Mouse (Mus musculus): Measurements from ENCODE around the gene Map3k20. TPM values are rescaled to one million over a fixed set of nuclear protein-coding genes. Genes with fewer than 3 reads are reported as not detected.
A peak's percentile ranks its signal among the peaks of the same experiment; 100 is the strongest.

Gene Map3k20
- polyA plus RNA-seq, 1 experiment from 2014 or later = 62.5 TPM

GRCm38 (mm10) chr2:72366503-72366902 lies 81.1 kb downstream of the Map3k20 start:
- no peak for ATAC-seq (replicated peaks; ENCODE audit: insufficient number of reproducible peaks, low FRiP score, low TSS enrichment)
- Histone ChIP-seq H3K4me3 (ENCODE audit: low read depth, low read length) (no peak overlapping the region), H3K4me2 (no peak overlapping the region), H3K9ac (ENCODE audit: low read depth, low read length) (no peak overlapping the region), H3K36me3 (ENCODE audit: control insufficient read depth, insufficient read depth, low read length) (no peaks in the 10 kb centered on the region; the same call in 1 of the 2 replicates), H3K27ac (ENCODE audit: low read depth, low read length) (no peak overlapping the region), H3K27me3 (ENCODE audit: control insufficient read depth, insufficient read depth, low read length) (no peaks in the 10 kb centered on the region), H3K9me3 (replicated peaks; ENCODE audit: control insufficient read depth, low read length) (no peaks in the 10 kb centered on the region), H3K4me1 (ENCODE audit: control insufficient read depth, insufficient read depth, low read length) (peaks cover 20% of the 10 kb centered on the region)
- 76% methylated on average over 5 of the region's 5 CpGs for WGBS (ENCODE audit: insufficient replicate concordance)

GRCm38 (mm10) chr2:72367850-72368249 lies 82.4 kb downstream of the Map3k20 start:
- no peak overlapping the region for H3K4me2 ChIP-seq
- H3K36me3 ChIP-seq (ENCODE audit: control insufficient read depth, insufficient read depth, low read length) = no peaks in the 10 kb centered on the region; the same call in 1 of the 2 replicates
- no peak overlapping the region for H3K9ac ChIP-seq (ENCODE audit: low read depth, low read length)
- H3K4me1 ChIP-seq (ENCODE audit: control insufficient read depth, insufficient read depth, low read length) = peaks cover 20% of the 10 kb centered on the region
- H3K9me3 ChIP-seq (replicated peaks; ENCODE audit: control insufficient read depth, low read length) = no peaks in the 10 kb centered on the region
- H3K27ac ChIP-seq (ENCODE audit: low read depth, low read length) = no peak overlapping the region
- no peak overlapping the region for H3K4me3 ChIP-seq (ENCODE audit: low read depth, low read length)
- 90% methylated on average over 5 of the region's 5 CpGs for WGBS (ENCODE audit: insufficient replicate concordance)
- no peak for ATAC-seq (replicated peaks; ENCODE audit: insufficient number of reproducible peaks, low FRiP score, low TSS enrichment)
- no peaks in the 10 kb centered on the region for H3K27me3 ChIP-seq (ENCODE audit: control insufficient read depth, insufficient read depth, low read length)

- peaks cover 1% of the 10 kb centered on the region; the same call in 1 of the 2 replicates for H3K36me3 ChIP-seq (ENCODE audit: control insufficient read depth, insufficient read depth, low read length)
- no peaks in the 10 kb centered on the region for H3K27me3 ChIP-seq (ENCODE audit: control insufficient read depth, insufficient read depth, low read length)
- WGBS (ENCODE audit: insufficient replicate concordance) = 19% methylated on average over 6 of the region's 6 CpGs
- H3K9me3 ChIP-seq (replicated peaks; ENCODE audit: control insufficient read depth, low read length) = no peaks in the 10 kb centered on the region
- peak overlapping the region; percentile 46 for H3K4me2 ChIP-seq
- ATAC-seq (replicated peaks; ENCODE audit: insufficient number of reproducible peaks, low FRiP score, low TSS enrichment) = no peak
- H3K27ac ChIP-seq (ENCODE audit: low read depth, low read length) = peak overlapping the region; percentile 79
- H3K9ac ChIP-seq (ENCODE audit: low read depth, low read length) = 0 out of 2 replicates have a peak overlapping the region, but pooled peaks have one; percentile 54
- no peak overlapping the region for H3K4me3 ChIP-seq (ENCODE audit: low read depth, low read length)
- peaks cover 16% of the 10 kb centered on the region for H3K4me1 ChIP-seq (ENCODE audit: control insufficient read depth, insufficient read depth, low read length)
Measured at GRCm38 (mm10) chr2:72369140-72369600, 83.7 kb downstream of the Map3k20 start.

- Histone ChIP-seq H3K4me2 (no peak overlapping the region), H3K27me3 (ENCODE audit: control insufficient read depth, insufficient read depth, low read length) (no peaks in the 10 kb centered on the region), H3K4me1 (ENCODE audit: control insufficient read depth, insufficient read depth, low read length) (peaks cover 9% of the 10 kb centered on the region), H3K27ac (ENCODE audit: low read depth, low read length) (no peak overlapping the region), H3K9me3 (replicated peaks; ENCODE audit: control insufficient read depth, low read length) (no peaks in the 10 kb centered on the region), H3K36me3 (ENCODE audit: control insufficient read depth, insufficient read depth, low read length) (peaks cover 6% of the 10 kb centered on the region), H3K4me3 (ENCODE audit: low read depth, low read length) (no peak overlapping the region), H3K9ac (ENCODE audit: low read depth, low read length) (no peak overlapping the region)
- WGBS (ENCODE audit: insufficient replicate concordance) = 82% methylated on average over 13 of the region's 13 CpGs
- ATAC-seq (replicated peaks; ENCODE audit: insufficient number of reproducible peaks, low FRiP score, low TSS enrichment) = no peak
Measured at GRCm38 (mm10) chr2:72372136-72372535, 86.7 kb downstream of the Map3k20 start.

- Histone ChIP-seq H3K27me3 (ENCODE audit: control insufficient read depth, insufficient read depth, low read length) (no peaks in the 10 kb centered on the region), H3K27ac (ENCODE audit: low read depth, low read length) (no peak overlapping the region), H3K9me3 (replicated peaks; ENCODE audit: control insufficient read depth, low read length) (no peaks in the 10 kb centered on the region), H3K4me3 (ENCODE audit: low read depth, low read length) (no peak overlapping the region), H3K36me3 (ENCODE audit: control insufficient read depth, insufficient read depth, low read length) (peaks cover 6% of the 10 kb centered on the region), H3K9ac (ENCODE audit: low read depth, low read length) (no peak overlapping the region), H3K4me2 (no peak overlapping the region), H3K4me1 (ENCODE audit: control insufficient read depth, insufficient read depth, low read length) (peaks cover 6% of the 10 kb centered on the region)
- no peak for ATAC-seq (replicated peaks; ENCODE audit: insufficient number of reproducible peaks, low FRiP score, low TSS enrichment)
- 72% methylated on average over 3 of the region's 3 CpGs for WGBS (ENCODE audit: insufficient replicate concordance)
Measured at GRCm38 (mm10) chr2:72374076-72374475, 88.6 kb downstream of the Map3k20 start.

GRCm38 (mm10) chr2:72375877-72376276 lies 90.4 kb downstream of the Map3k20 start:
- Histone ChIP-seq H3K9me3 (replicated peaks; ENCODE audit: control insufficient read depth, low read length) (no peaks in the 10 kb centered on the region), H3K4me2 (no peak overlapping the region), H3K4me1 (ENCODE audit: control insufficient read depth, insufficient read depth, low read length) (no peaks in the 10 kb centered on the region), H3K4me3 (ENCODE audit: low read depth, low read length) (no peak overlapping the region), H3K27me3 (ENCODE audit: control insufficient read depth, insufficient read depth, low read length) (no peaks in the 10 kb centered on the region), H3K9ac (ENCODE audit: low read depth, low read length) (no peak overlapping the region), H3K36me3 (ENCODE audit: control insufficient read depth, insufficient read depth, low read length) (peaks cover 13% of the 10 kb centered on the region), H3K27ac (ENCODE audit: low read depth, low read length) (no peak overlapping the region)
- no peak for ATAC-seq (replicated peaks; ENCODE audit: insufficient number of reproducible peaks, low FRiP score, low TSS enrichment)
- 83% methylated on average over 3 of the region's 3 CpGs for WGBS (ENCODE audit: insufficient replicate concordance)

GRCm38 (mm10) chr2:72376946-72377345 lies 91.5 kb downstream of the Map3k20 start:
- WGBS (ENCODE audit: insufficient replicate concordance) = 85% methylated on average over 5 of the region's 5 CpGs
- ATAC-seq (replicated peaks; ENCODE audit: insufficient number of reproducible peaks, low FRiP score, low TSS enrichment) = no peak
- Histone ChIP-seq H3K4me2 (no peak overlapping the region), H3K9ac (ENCODE audit: low read depth, low read length) (no peak overlapping the region), H3K4me1 (ENCODE audit: control insufficient read depth, insufficient read depth, low read length) (no peaks in the 10 kb centered on the region), H3K9me3 (replicated peaks; ENCODE audit: control insufficient read depth, low read length) (no peaks in the 10 kb centered on the region), H3K27me3 (ENCODE audit: control insufficient read depth, insufficient read depth, low read length) (no peaks in the 10 kb centered on the region), H3K36me3 (ENCODE audit: control insufficient read depth, insufficient read depth, low read length) (peaks cover 13% of the 10 kb centered on the region), H3K27ac (ENCODE audit: low read depth, low read length) (no peak overlapping the region), H3K4me3 (ENCODE audit: low read depth, low read length) (no peak overlapping the region)

- Histone ChIP-seq H3K4me1 (ENCODE audit: control insufficient read depth, insufficient read depth, low read length) (peaks cover 5% of the 10 kb centered on the region; the same call in 1 of the 2 replicates), H3K27me3 (ENCODE audit: control insufficient read depth, insufficient read depth, low read length) (no peaks in the 10 kb centered on the region), H3K9me3 (replicated peaks; ENCODE audit: control insufficient read depth, low read length) (no peaks in the 10 kb centered on the region), H3K4me3 (ENCODE audit: low read depth, low read length) (no peak overlapping the region), H3K9ac (ENCODE audit: low read depth, low read length) (no peak overlapping the region), H3K4me2 (no peak overlapping the region), H3K27ac (ENCODE audit: low read depth, low read length) (no peak overlapping the region), H3K36me3 (ENCODE audit: control insufficient read depth, insufficient read depth, low read length) (peaks cover 12% of the 10 kb centered on the region)
- 92% methylated on average over 11 of the region's 11 CpGs for WGBS (ENCODE audit: insufficient replicate concordance)
- ATAC-seq (replicated peaks; ENCODE audit: insufficient number of reproducible peaks, low FRiP score, low TSS enrichment) = no peak
Measured at GRCm38 (mm10) chr2:72379425-72379824, 94.0 kb downstream of the Map3k20 start.

GRCm38 (mm10) chr2:72382662-72383061 lies 97.2 kb downstream of the Map3k20 start:
- WGBS (ENCODE audit: insufficient replicate concordance) = 63% methylated on average over 6 of the region's 6 CpGs
- no peaks in the 10 kb centered on the region for H3K9me3 ChIP-seq (replicated peaks; ENCODE audit: control insufficient read depth, low read length)
- no peak overlapping the region for H3K27ac ChIP-seq (ENCODE audit: low read depth, low read length)
- H3K4me3 ChIP-seq (ENCODE audit: low read depth, low read length) = no peak overlapping the region
- no peak overlapping the region for H3K9ac ChIP-seq (ENCODE audit: low read depth, low read length)
- no peaks in the 10 kb centered on the region for H3K27me3 ChIP-seq (ENCODE audit: control insufficient read depth, insufficient read depth, low read length)
- no peak for ATAC-seq (replicated peaks; ENCODE audit: insufficient number of reproducible peaks, low FRiP score, low TSS enrichment)
- peaks cover 5% of the 10 kb centered on the region; the same call in 1 of the 2 replicates for H3K4me1 ChIP-seq (ENCODE audit: control insufficient read depth, insufficient read depth, low read length)
- no peak overlapping the region for H3K4me2 ChIP-seq
- H3K36me3 ChIP-seq (ENCODE audit: control insufficient read depth, insufficient read depth, low read length) = peaks cover 13% of the 10 kb centered on the region

Data from heart, embryonic 11.5 days (tissue).